ENCODE assay signal across 31 mouse cellular contexts in the genomic region with DNA sequence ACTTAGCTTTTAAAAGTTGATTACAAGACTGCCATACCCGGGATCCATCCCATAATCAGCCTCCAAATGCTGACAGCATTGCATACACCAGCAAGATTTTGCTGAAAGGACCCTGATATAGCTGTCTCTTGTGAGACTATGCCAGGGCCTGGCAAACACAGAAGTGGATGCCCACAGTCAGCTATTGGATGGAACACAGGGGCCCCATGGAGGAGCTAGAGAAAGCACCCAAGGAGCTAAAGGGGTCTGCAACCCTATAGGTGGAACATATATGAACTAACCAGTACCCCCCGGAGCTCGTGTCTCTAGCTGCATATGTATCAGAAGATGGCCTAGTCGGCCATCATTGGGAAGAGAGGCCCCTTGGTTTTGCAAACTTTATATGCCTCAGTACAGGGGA. TPM values are rescaled to one million over a fixed set of nuclear protein-coding genes. Genes with fewer than 3 reads are reported as not detected.
"Had no signal": no experiment of that assay in that cellular context is flagged by ENCODE, and none has a peak within 500 bp of the region (broad histone marks: within the 10 kb centered on the region; RNA-seq: fewer than 3 reads in every experiment).

No protein-coding gene starts in this region.

RNA-seq across cellular contexts. Expression of a gene that starts 40.0 kb away (rescaled TPM):
- total RNA-seq: common myeloid progenitor, adult 5-6 weeks; forebrain, postnatal 0 days; gastrocnemius, adult 18-20 months; gastrocnemius, adult 2 months; gastrocnemius, adult 8-10 months; gastrocnemius, postnatal 10 days; gastrocnemius, postnatal 14 days; gastrocnemius, postnatal 25 days; gastrocnemius, postnatal 36 days; gastrocnemius, postnatal 4 days; granulocyte monocyte progenitor cell, adult 5-6 weeks; heart, adult 18-20 months; heart, adult 2 months; heart, adult 8-10 months had no signal
- polyA plus RNA-seq: cortical plate, adult 2 months; embryonic facial prominence, embryonic 10.5 days; embryonic facial prominence, embryonic 11.5 days; embryonic facial prominence, embryonic 12.5 days; embryonic facial prominence, embryonic 13.5 days; embryonic facial prominence, embryonic 14.5 days; embryonic facial prominence, embryonic 15.5 days; erythroblast, embryonic 14.5 days; forebrain, embryonic 10.5 days; forebrain, embryonic 11.5 days; forebrain, embryonic 12.5 days; forebrain, embryonic 13.5 days; forebrain, embryonic 14.5 days; forebrain, embryonic 15.5 days; forebrain, embryonic 16.5 days; forebrain, postnatal 0 days; frontal cortex, adult 2 months; gonadal fat pad, adult 2 months; heart, adult 2 months had no signal
